18 mouse cellular contexts compared by ENCODE assay signal in genomic region chr3:121506756-121507155, GRCm38 (mm10). TPM values are rescaled to one million over a fixed set of nuclear protein-coding genes. Genes with fewer than 3 reads are reported as not detected.
"Had no signal": no experiment of that assay in that cellular context is flagged by ENCODE, and none has a peak within 500 bp of the region (broad histone marks: within the 10 kb centered on the region; RNA-seq: fewer than 3 reads in every experiment).

No protein-coding gene starts in this region.

- H3K27ac ChIP-seq: kidney, embryonic 15.5 days; left cerebral cortex, adult 2 months; liver, embryonic 13.5 days; macrophage; stomach, postnatal 0 days had no signal

- H3K36me3 ChIP-seq: kidney, embryonic 15.5 days; liver, embryonic 13.5 days had no signal

- H3K27me3 ChIP-seq: kidney, embryonic 15.5 days; liver, embryonic 13.5 days had no signal

- DNase-seq: kidney, adult 11 months; kidney, adult 8-10 months; kidney, postnatal 10 days; kidney, postnatal 36 days; layer of hippocampus, postnatal 36 days; liver, embryonic 13.5 days; lung, adult 2 months; lung, postnatal 14 days; midbrain, embryonic 14.5 days; thymus, adult 2 months; thymus, postnatal 14 days; thymus, postnatal 4 days had no signal

- H3K9ac ChIP-seq: kidney, embryonic 15.5 days; liver, embryonic 13.5 days had no signal

- H3K4me3 ChIP-seq: kidney, embryonic 15.5 days; left cerebral cortex, adult 2 months; liver, embryonic 13.5 days had no signal

- H3K4me2 ChIP-seq: kidney, embryonic 15.5 days; liver, embryonic 13.5 days had no signal

- H3K9me3 ChIP-seq: kidney, embryonic 15.5 days; liver, embryonic 13.5 days had no signal

RNA-seq across cellular contexts. Expression of gene Slc44a3, which starts 25.4 kb away (rescaled TPM):
- total RNA-seq: layer of hippocampus, postnatal 36 days; left cerebral cortex, adult 2 months; left cerebral cortex, postnatal 36 days; megakaryocyte, adult 5-6 weeks had no signal
- polyA plus RNA-seq: macrophage had no signal
